In genomic region chrX:167033091-167033490, GRCm38 (mm10) we compare ENCODE assay signal across 17 mouse cellular contexts.
A peak's percentile ranks its signal among the peaks of the same experiment; 100 is the strongest.
DNase-seq lines count a peak whose midpoint lies in the region; ATAC-seq and TF ChIP-seq lines count a peak whose summit lies in the region.
"Had no signal": no experiment of that assay in that cellular context is flagged by ENCODE, and none has a peak within 500 bp of the region (broad histone marks: within the 10 kb centered on the region; RNA-seq: fewer than 3 reads in every experiment).

No protein-coding gene starts in this region.

- H3K4me1 ChIP-seq in embryonic facial prominence, embryonic 14.5 days (ENCODE audit: control insufficient read depth, insufficient read depth, low read length): no peaks in the 10 kb centered on the region
- peaks cover 10% of the 10 kb centered on the region; the same call in 1 of the 2 replicates for H3K4me1 ChIP-seq in embryonic facial prominence, embryonic 10.5 days
- no peaks in the 10 kb centered on the region for H3K4me1 ChIP-seq in heart, postnatal 0 days (ENCODE audit: control insufficient read depth, insufficient read depth)
- H3K4me1 ChIP-seq in lung, embryonic 15.5 days: no peaks in the 10 kb centered on the region
- no peaks in the 10 kb centered on the region for H3K4me1 ChIP-seq in stomach, embryonic 15.5 days
- H3K4me1 ChIP-seq: forebrain, embryonic 13.5 days; liver, embryonic 13.5 days had no signal

- WGBS in embryonic facial prominence, embryonic 14.5 days: 66% methylated on average over 2 of the region's 2 CpGs
- WGBS in embryonic facial prominence, embryonic 10.5 days: 87% methylated on average over 2 of the region's 2 CpGs
- WGBS in heart, postnatal 0 days: 67% methylated on average over 2 of the region's 2 CpGs
- 73% methylated on average over 2 of the region's 2 CpGs for WGBS in lung, embryonic 15.5 days
- WGBS in stomach, embryonic 15.5 days: 72% methylated on average over 2 of the region's 2 CpGs

- H3K27me3 ChIP-seq in embryonic facial prominence, embryonic 14.5 days (replicated peaks; ENCODE audit: control insufficient read depth, insufficient read depth, low read length): 0 out of 2 replicates have a peak, but pooled peaks cover 8% of the 10 kb centered on the region
- peaks cover 97% of the 10 kb centered on the region for H3K27me3 ChIP-seq in embryonic facial prominence, embryonic 10.5 days (replicated peaks; ENCODE audit: low read depth, poor library complexity, severe bottlenecking)
- no peaks in the 10 kb centered on the region for H3K27me3 ChIP-seq in heart, postnatal 0 days (ENCODE audit: control insufficient read depth, insufficient read depth, low read length)
- H3K27me3 ChIP-seq in lung, embryonic 15.5 days: no peaks in the 10 kb centered on the region
- H3K27me3 ChIP-seq in stomach, embryonic 15.5 days (replicated peaks): no peaks in the 10 kb centered on the region
- H3K27me3 ChIP-seq: liver, embryonic 13.5 days had no signal

- TF ChIP-seq EP300 in heart, postnatal 0 days (IDR thresholded peaks at IDR 0.05; ENCODE audit: low read depth): no peak

- H3K27ac ChIP-seq in embryonic facial prominence, embryonic 14.5 days (replicated peaks; ENCODE audit: low read depth, low read length): 0 out of 2 replicates have a peak overlapping the region, but pooled peaks have one; percentile 10
- H3K27ac ChIP-seq in embryonic facial prominence, embryonic 10.5 days (replicated peaks): no peak overlapping the region
- peak overlapping the region; percentile 55 for H3K27ac ChIP-seq in heart, postnatal 0 days (ENCODE audit: low read depth)
- H3K27ac ChIP-seq in lung, embryonic 15.5 days: peak overlapping the region; percentile 53
- H3K27ac ChIP-seq in stomach, embryonic 15.5 days: peak overlapping the region; percentile 44; the same call in 1 of the 2 replicates
- H3K27ac ChIP-seq: forebrain, embryonic 13.5 days; liver, embryonic 13.5 days; macrophage had no signal

- DNase-seq in embryonic facial prominence, embryonic 14.5 days (ENCODE audit: low spot score): peak; percentile 31
- no peak for DNase-seq in embryonic facial prominence, embryonic 10.5 days (ENCODE audit: low spot score)
- no peak for DNase-seq in heart, postnatal 0 days (ENCODE audit: low spot score)
- DNase-seq in heart, postnatal 4 days: no peak
- DNase-seq in lung, postnatal 36 days: no peak
- no peak for DNase-seq in adrenal gland, postnatal 10 days
- DNase-seq: cerebellum, postnatal 10 days; gastrocnemius, postnatal 36 days; liver, embryonic 13.5 days; right cerebral cortex, postnatal 25 days; thymus, adult 2 months had no signal

- peak; percentile 70; the same call in 1 of the 2 replicates for ATAC-seq in embryonic facial prominence, embryonic 14.5 days (ENCODE audit: low read depth)
- no peak for ATAC-seq in heart, postnatal 0 days (ENCODE audit: insufficient read depth, low read depth)
- no peak for ATAC-seq in lung, embryonic 15.5 days (ENCODE audit: borderline replicate concordance, extremely low read depth, low FRiP score, low TSS enrichment)
- no peak for ATAC-seq in stomach, embryonic 15.5 days (ENCODE audit: insufficient read depth, low FRiP score, low read depth)
- ATAC-seq: forebrain, embryonic 13.5 days had no signal

- TF ChIP-seq CTCF in heart, postnatal 0 days (IDR thresholded peaks at IDR 0.05; ENCODE audit: low read depth): no peak

- no peaks in the 10 kb centered on the region for H3K36me3 ChIP-seq in embryonic facial prominence, embryonic 14.5 days (ENCODE audit: control insufficient read depth, insufficient read depth, low read length)
- H3K36me3 ChIP-seq in embryonic facial prominence, embryonic 10.5 days (replicated peaks): no peaks in the 10 kb centered on the region
- H3K36me3 ChIP-seq in heart, postnatal 0 days (replicated peaks; ENCODE audit: control insufficient read depth, insufficient read depth, low read length): no peaks in the 10 kb centered on the region
- no peaks in the 10 kb centered on the region for H3K36me3 ChIP-seq in lung, embryonic 15.5 days
- H3K36me3 ChIP-seq in stomach, embryonic 15.5 days: no peaks in the 10 kb centered on the region
- H3K36me3 ChIP-seq: G1E; liver, embryonic 13.5 days had no signal

- no peak overlapping the region for H3K4me3 ChIP-seq in embryonic facial prominence, embryonic 14.5 days (ENCODE audit: low read depth, low read length)
- no peak overlapping the region for H3K4me3 ChIP-seq in embryonic facial prominence, embryonic 10.5 days
- no peak overlapping the region for H3K4me3 ChIP-seq in heart, postnatal 0 days (ENCODE audit: low read depth, low read length)
- H3K4me3 ChIP-seq in lung, embryonic 15.5 days: no peak overlapping the region
- H3K4me3 ChIP-seq in stomach, embryonic 15.5 days (replicated peaks): no peak overlapping the region
- H3K4me3 ChIP-seq: forebrain, embryonic 13.5 days; liver, embryonic 13.5 days had no signal

- H3K4me2 ChIP-seq in embryonic facial prominence, embryonic 14.5 days (ENCODE audit: low read depth, low read length): no peak overlapping the region
- no peak overlapping the region for H3K4me2 ChIP-seq in heart, postnatal 0 days (ENCODE audit: low read depth, low read length)
- no peak overlapping the region for H3K4me2 ChIP-seq in lung, embryonic 15.5 days
- no peak overlapping the region for H3K4me2 ChIP-seq in stomach, embryonic 15.5 days
- H3K4me2 ChIP-seq: forebrain, embryonic 13.5 days; liver, embryonic 13.5 days; midbrain, embryonic 11.5 days had no signal

- no peaks in the 10 kb centered on the region for H3K9me3 ChIP-seq in embryonic facial prominence, embryonic 14.5 days (ENCODE audit: control insufficient read depth, low read length)
- no peaks in the 10 kb centered on the region for H3K9me3 ChIP-seq in embryonic facial prominence, embryonic 10.5 days
- no peaks in the 10 kb centered on the region for H3K9me3 ChIP-seq in heart, postnatal 0 days (replicated peaks; ENCODE audit: control insufficient read depth, low read length)
- H3K9me3 ChIP-seq in lung, embryonic 15.5 days: no peaks in the 10 kb centered on the region
- no peaks in the 10 kb centered on the region for H3K9me3 ChIP-seq in stomach, embryonic 15.5 days
- H3K9me3 ChIP-seq: forebrain, embryonic 13.5 days; G1E; liver, embryonic 13.5 days had no signal

- no peak overlapping the region for H3K9ac ChIP-seq in embryonic facial prominence, embryonic 14.5 days (ENCODE audit: low read depth, low read length)
- no peak overlapping the region for H3K9ac ChIP-seq in heart, postnatal 0 days (replicated peaks; ENCODE audit: low read depth, low read length)
- no peak overlapping the region for H3K9ac ChIP-seq in lung, embryonic 15.5 days
- no peak overlapping the region for H3K9ac ChIP-seq in stomach, embryonic 15.5 days
- H3K9ac ChIP-seq: forebrain, embryonic 13.5 days; liver, embryonic 13.5 days had no signal
